Mouse (Mus musculus): ENCODE data around the gene Tnni2.

DNA sequence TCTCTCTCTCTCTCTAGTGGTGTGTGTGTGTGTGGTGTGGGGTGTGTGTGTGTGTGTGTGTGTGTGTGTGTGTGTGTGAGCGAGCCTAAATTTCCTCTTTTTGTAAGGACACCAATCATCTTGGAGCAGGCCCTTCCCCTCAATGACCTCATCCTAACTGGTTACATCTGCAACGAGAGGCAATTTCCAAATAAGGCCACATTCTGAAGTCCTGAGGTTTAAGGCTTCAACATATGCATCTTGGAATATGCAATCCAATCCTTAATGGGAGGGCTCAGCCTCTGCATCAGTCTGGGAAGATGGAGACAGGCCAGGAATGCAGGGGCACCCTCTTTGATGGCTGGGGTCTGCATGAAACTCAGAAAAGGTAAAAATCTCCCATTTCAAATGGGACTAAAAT lies 16.4 kb downstream of the Tnni2 start:
- TF ChIP-seq POLR2A (IDR thresholded peaks at IDR 0.05; ENCODE audit: low read depth, low read length), result no peak
- TF ChIP-seq CTCF (IDR thresholded peaks at IDR 0.05; ENCODE audit: borderline replicate concordance, insufficient read depth, low read length), result no peak

Data from embryonic fibroblast, embryonic 13.5 days (primary cell).